Mouse (Mus musculus) kidney, adult 2 months (tissue): Measurements from ENCODE around the gene Pik3cd.

Experiments
- CTCF ChIP-seq: fragments of 200-500 bp; conservative IDR thresholded peaks from 2 replicates; pipeline ENCODE4 v1.5.1; 2011; ENCODE audit warnings: low read depth, mild to moderate bottlenecking, control low read depth, low read length, moderate library complexity, mixed read lengths; ENCODE audit not compliant: insufficient read depth, insufficient read length
- POLR2A ChIP-seq: fragments of 200-500 bp; IDR thresholded peaks from one replicate; pipeline ENCODE4 v1.6.1; 2011; ENCODE audit warnings: low read depth, low read length, control low read depth

DNA sequence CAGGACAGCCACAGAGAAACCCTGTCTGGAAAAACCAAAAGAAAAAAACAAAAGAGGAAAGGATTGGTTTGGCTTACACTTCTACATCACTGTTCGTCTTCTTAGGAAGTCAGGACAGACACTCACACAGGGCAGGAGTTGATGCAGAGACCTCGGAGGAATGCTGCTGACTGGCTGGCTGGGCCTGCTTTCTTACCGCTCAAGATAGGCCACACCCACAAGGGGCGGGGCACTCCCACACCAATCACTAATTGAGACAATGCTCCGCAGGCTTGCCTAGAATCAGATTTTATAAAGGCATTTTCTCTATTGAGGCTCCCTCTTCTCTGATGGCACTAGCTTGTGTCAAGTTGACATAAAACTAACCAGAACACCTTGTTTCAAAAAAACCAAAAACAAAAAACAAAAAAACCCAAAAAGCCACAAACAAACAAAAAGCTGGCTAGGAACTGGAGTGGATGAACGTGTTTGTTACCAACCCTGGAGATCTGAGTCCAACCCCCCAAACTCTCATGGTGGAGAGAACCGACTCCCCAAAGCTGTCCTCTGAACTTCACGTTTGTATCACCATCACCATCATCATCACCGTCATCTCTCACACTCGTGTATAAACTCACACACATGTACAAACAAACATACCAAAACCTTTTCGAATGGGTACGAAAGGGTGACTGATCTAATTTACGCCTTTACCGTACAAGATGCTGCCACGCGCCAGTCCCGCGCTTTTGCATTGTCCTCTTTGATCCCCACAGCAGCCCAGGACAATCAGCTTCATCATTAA is 753 bp downstream of the Pik3cd start:
- TF ChIP-seq POLR2A (no peak), CTCF (no peak)
